Mouse (Mus musculus): Measurements from ENCODE around the gene 5031439G07Rik. TPM values are rescaled to one million over a fixed set of nuclear protein-coding genes. Genes with fewer than 3 reads are reported as not detected.
"Not testable (repeated sequence)": the region's sequence is repeated elsewhere in the genome, so short reads cannot be mapped to it uniquely, and the experiment has no call there.

The 5031439G07Rik gene
- 20.9 and 21.8 TPM in 2 replicates for polyA plus RNA-seq (2014; fragmentation: Nextera tagmentation; extraction: Ambion mirVana)

- Histone ChIP-seq H3K36me3 (ENCODE audit: control insufficient read depth, insufficient read depth, low read length) (no peaks in the 10 kb centered on the region), H3K4me1 (ENCODE audit: control insufficient read depth, insufficient read depth, low read length) (peaks cover 23% of the 10 kb centered on the region), H3K27ac (ENCODE audit: low read depth, low read length) (peak within 1 kb of the TSS; percentile 78), H3K9ac (replicated peaks; ENCODE audit: low read depth, low read length) (peak within 1 kb of the TSS; percentile 97), H3K4me2 (ENCODE audit: low read depth, low read length) (peak within 1 kb of the TSS; percentile 84), H3K27me3 (ENCODE audit: control insufficient read depth, insufficient read depth, low read length) (no peaks in the 10 kb centered on the region), H3K4me3 (ENCODE audit: low read depth, low read length) (peak within 1 kb of the TSS; percentile 83), H3K9me3 (ENCODE audit: control insufficient read depth, low read length) (no peaks in the 10 kb centered on the region)
- 2% methylated on average over 55 of the region's 59 CpGs for WGBS
- peak; percentile 94 for ATAC-seq (ENCODE audit: low read depth)
Observed at GRCm38 (mm10) chr15:84987874-84988825, at the start of gene 5031439G07Rik. Gene 5031439G07Rik, minus strand, starts transcription at chr15:84988551.

GRCm38 (mm10) chr15:85037343-85037690, 49.0 kb upstream of the 5031439G07Rik start:
- H3K4me1 ChIP-seq (ENCODE audit: control insufficient read depth, insufficient read depth, low read length) = peaks cover 16% of the 10 kb centered on the region
- no peaks in the 10 kb centered on the region for H3K9me3 ChIP-seq (ENCODE audit: control insufficient read depth, low read length)
- no peak for ATAC-seq (ENCODE audit: low read depth)
- H3K36me3 ChIP-seq (ENCODE audit: control insufficient read depth, insufficient read depth, low read length) = no peaks in the 10 kb centered on the region
- no peak overlapping the region for H3K27ac ChIP-seq (ENCODE audit: low read depth, low read length)
- H3K4me2 ChIP-seq (ENCODE audit: low read depth, low read length) = peak overlapping the region; percentile 72
- H3K9ac ChIP-seq (replicated peaks; ENCODE audit: low read depth, low read length) = peak overlapping the region; percentile 74
- WGBS = 2% methylated on average over 8 of the region's 8 CpGs
- H3K4me3 ChIP-seq (ENCODE audit: low read depth, low read length) = peak overlapping the region; percentile 76
- H3K27me3 ChIP-seq (ENCODE audit: control insufficient read depth, insufficient read depth, low read length) = no peaks in the 10 kb centered on the region

GRCm38 (mm10) chr15:85036566-85037342, 48.4 kb upstream of the 5031439G07Rik start:
- H3K36me3 ChIP-seq (ENCODE audit: control insufficient read depth, insufficient read depth, low read length) = no peaks in the 10 kb centered on the region
- H3K4me3 ChIP-seq (ENCODE audit: low read depth, low read length) = peak overlapping the region; percentile 76
- ATAC-seq (ENCODE audit: low read depth) = peak; percentile 92
- 0 out of 2 replicates have a peak overlapping the region, but pooled peaks have one; percentile 2 for H3K27ac ChIP-seq (ENCODE audit: low read depth, low read length)
- no peaks in the 10 kb centered on the region for H3K27me3 ChIP-seq (ENCODE audit: control insufficient read depth, insufficient read depth, low read length)
- H3K9me3 ChIP-seq (ENCODE audit: control insufficient read depth, low read length) = no peaks in the 10 kb centered on the region
- under 1% methylated on average over 55 of the region's 75 CpGs for WGBS
- peak overlapping the region; percentile 72 for H3K4me2 ChIP-seq (ENCODE audit: low read depth, low read length)
- peaks cover 10% of the 10 kb centered on the region for H3K4me1 ChIP-seq (ENCODE audit: control insufficient read depth, insufficient read depth, low read length)
- H3K9ac ChIP-seq (replicated peaks; ENCODE audit: low read depth, low read length) = peak overlapping the region; percentile 74

DNA sequence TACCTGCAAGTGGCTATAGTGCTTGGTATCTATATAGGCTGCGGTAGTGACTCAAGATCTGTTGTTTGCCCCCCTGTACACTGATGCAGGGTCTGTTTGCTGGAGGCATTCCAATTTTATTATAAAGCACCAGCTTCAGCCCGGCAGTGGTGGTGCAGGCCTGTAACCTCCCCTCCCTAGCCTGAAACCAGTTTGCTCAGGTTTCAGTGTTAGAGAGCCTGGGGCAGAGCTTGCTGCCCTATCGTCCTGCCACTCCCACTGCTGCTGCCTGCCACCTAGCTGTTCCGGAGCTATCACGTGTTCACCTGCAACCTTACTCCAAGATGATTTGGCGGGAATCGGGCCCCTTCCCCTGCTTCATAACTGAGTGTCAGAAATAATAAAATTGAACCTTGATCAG, 45.6 kb upstream of the 5031439G07Rik start:
- H3K27ac ChIP-seq (ENCODE audit: low read depth, low read length); H3K9ac ChIP-seq (replicated peaks; ENCODE audit: low read depth, low read length); H3K36me3 ChIP-seq (ENCODE audit: control insufficient read depth, insufficient read depth, low read length); H3K9me3 ChIP-seq (ENCODE audit: control insufficient read depth, low read length); H3K4me2 ChIP-seq (ENCODE audit: low read depth, low read length); ATAC-seq (ENCODE audit: low read depth); H3K4me3 ChIP-seq (ENCODE audit: low read depth, low read length); H3K4me1 ChIP-seq (ENCODE audit: control insufficient read depth, insufficient read depth, low read length); H3K27me3 ChIP-seq (ENCODE audit: control insufficient read depth, insufficient read depth, low read length): not testable (repeated sequence)
- WGBS = 55% methylated on average over 7 of the region's 7 CpGs

- no peak overlapping the region for H3K27ac ChIP-seq (ENCODE audit: low read depth, low read length)
- no peaks in the 10 kb centered on the region for H3K9me3 ChIP-seq (ENCODE audit: control insufficient read depth, low read length)
- H3K4me3 ChIP-seq (ENCODE audit: low read depth, low read length) = no peak overlapping the region
- H3K36me3 ChIP-seq (ENCODE audit: control insufficient read depth, insufficient read depth, low read length) = no peaks in the 10 kb centered on the region
- no peak overlapping the region for H3K9ac ChIP-seq (replicated peaks; ENCODE audit: low read depth, low read length)
- no peak for ATAC-seq (ENCODE audit: low read depth)
- H3K4me2 ChIP-seq (ENCODE audit: low read depth, low read length) = no peak overlapping the region
- no peaks in the 10 kb centered on the region for H3K27me3 ChIP-seq (ENCODE audit: control insufficient read depth, insufficient read depth, low read length)
- 0 out of 2 replicates have a peak, but pooled peaks cover 3% of the 10 kb centered on the region for H3K4me1 ChIP-seq (ENCODE audit: control insufficient read depth, insufficient read depth, low read length)
- WGBS = 49% methylated on average over 3 of the region's 3 CpGs
Observed at GRCm38 (mm10) chr15:85031866-85032265, 43.5 kb upstream of the 5031439G07Rik start.

DNA sequence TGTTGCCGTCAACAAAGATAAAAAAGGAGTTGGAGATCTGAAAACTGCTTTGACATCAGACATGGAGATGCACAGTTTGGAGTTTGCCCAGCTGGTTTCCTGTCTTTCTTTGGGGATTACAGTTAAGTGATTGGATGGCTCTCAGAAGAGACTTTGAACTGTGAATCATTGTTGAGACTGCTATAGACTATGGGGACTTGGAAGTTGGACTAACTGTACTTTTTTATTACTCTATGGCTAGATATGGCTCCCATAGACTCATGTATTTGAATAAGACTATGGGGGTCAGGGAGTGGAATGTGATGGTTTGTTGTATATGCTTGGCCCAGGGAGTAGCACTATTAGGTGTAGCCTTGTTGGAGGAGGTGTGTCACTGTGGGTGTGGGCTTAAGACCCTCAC, 42.3 kb upstream of the 5031439G07Rik start:
- H3K27ac ChIP-seq (ENCODE audit: low read depth, low read length); H3K36me3 ChIP-seq (ENCODE audit: control insufficient read depth, insufficient read depth, low read length); H3K9me3 ChIP-seq (ENCODE audit: control insufficient read depth, low read length); ATAC-seq (ENCODE audit: low read depth); H3K4me2 ChIP-seq (ENCODE audit: low read depth, low read length); H3K4me3 ChIP-seq (ENCODE audit: low read depth, low read length); H3K4me1 ChIP-seq (ENCODE audit: control insufficient read depth, insufficient read depth, low read length); H3K27me3 ChIP-seq (ENCODE audit: control insufficient read depth, insufficient read depth, low read length); H3K9ac ChIP-seq (replicated peaks; ENCODE audit: low read depth, low read length): not testable (repeated sequence)
- 88% methylated on average over 1 of the region's 1 CpGs for WGBS

- ATAC-seq (ENCODE audit: low read depth); H3K4me3 ChIP-seq (ENCODE audit: low read depth, low read length); H3K4me1 ChIP-seq (ENCODE audit: control insufficient read depth, insufficient read depth, low read length); H3K4me2 ChIP-seq (ENCODE audit: low read depth, low read length); H3K27me3 ChIP-seq (ENCODE audit: control insufficient read depth, insufficient read depth, low read length); H3K27ac ChIP-seq (ENCODE audit: low read depth, low read length); H3K9ac ChIP-seq (replicated peaks; ENCODE audit: low read depth, low read length); H3K36me3 ChIP-seq (ENCODE audit: control insufficient read depth, insufficient read depth, low read length); H3K9me3 ChIP-seq (ENCODE audit: control insufficient read depth, low read length): not testable (repeated sequence)
- WGBS = 50% methylated on average over 1 of the region's 1 CpGs
Observed at GRCm38 (mm10) chr15:85028648-85029047, 40.3 kb upstream of the 5031439G07Rik start, which contains the start of gene Fam118a. Gene Fam118a, plus strand, starts transcription at chr15:85028948.

DNA sequence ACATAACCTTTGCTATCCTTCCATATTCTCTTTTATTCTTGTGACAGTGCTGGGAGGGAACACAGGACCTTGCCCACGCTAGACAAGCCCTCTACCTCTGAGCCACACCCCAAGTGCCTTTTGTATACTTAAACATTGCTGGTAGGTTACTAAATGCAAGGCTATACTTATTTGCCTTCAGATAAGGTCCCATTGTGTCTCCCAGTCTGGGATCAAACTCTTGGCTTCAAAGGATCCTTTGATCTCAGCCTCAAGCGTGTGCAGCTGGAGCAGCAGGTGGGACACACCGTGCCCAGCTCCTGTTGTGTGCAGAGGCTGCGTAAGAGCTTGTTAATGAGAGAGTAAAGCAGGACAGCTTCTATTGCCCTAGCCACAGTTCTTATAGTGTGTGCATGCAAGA, 39.4 kb upstream of the 5031439G07Rik start:
- Histone ChIP-seq H3K4me3 (ENCODE audit: low read depth, low read length) (no peak overlapping the region), H3K4me1 (ENCODE audit: control insufficient read depth, insufficient read depth, low read length) (no peaks in the 10 kb centered on the region), H3K9me3 (ENCODE audit: control insufficient read depth, low read length) (no peaks in the 10 kb centered on the region), H3K36me3 (ENCODE audit: control insufficient read depth, insufficient read depth, low read length) (no peaks in the 10 kb centered on the region), H3K4me2 (ENCODE audit: low read depth, low read length) (no peak overlapping the region), H3K27me3 (ENCODE audit: control insufficient read depth, insufficient read depth, low read length) (no peaks in the 10 kb centered on the region), H3K9ac (replicated peaks; ENCODE audit: low read depth, low read length) (no peak overlapping the region), H3K27ac (ENCODE audit: low read depth, low read length) (no peak overlapping the region)
- WGBS = 29% methylated on average over 4 of the region's 4 CpGs
- ATAC-seq (ENCODE audit: low read depth) = no peak

DNA sequence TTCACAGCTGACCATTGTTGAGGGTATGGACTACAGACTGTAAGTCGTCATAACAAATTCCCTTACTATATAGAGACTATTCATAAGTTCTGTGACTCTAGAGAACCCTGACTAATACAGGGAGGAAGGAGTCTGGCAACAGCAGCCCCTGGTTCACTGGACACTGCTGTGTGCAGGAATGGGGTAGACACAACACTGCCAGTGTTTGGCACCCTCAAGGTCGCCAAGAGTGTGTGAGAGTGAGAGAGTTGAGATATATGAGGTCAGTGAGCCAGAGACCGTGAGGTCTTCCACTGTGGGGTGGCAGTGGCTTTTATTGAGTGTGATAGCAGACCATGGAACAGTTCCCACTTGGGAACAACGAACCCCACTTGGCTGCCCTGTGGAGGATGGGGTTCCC, 37.8 kb upstream of the 5031439G07Rik start:
- no peaks in the 10 kb centered on the region for H3K36me3 ChIP-seq (ENCODE audit: control insufficient read depth, insufficient read depth, low read length)
- no peaks in the 10 kb centered on the region for H3K9me3 ChIP-seq (ENCODE audit: control insufficient read depth, low read length)
- H3K27ac ChIP-seq (ENCODE audit: low read depth, low read length) = no peak overlapping the region
- H3K4me1 ChIP-seq (ENCODE audit: control insufficient read depth, insufficient read depth, low read length) = no peaks in the 10 kb centered on the region
- 84% methylated on average over 4 of the region's 4 CpGs for WGBS
- no peak for ATAC-seq (ENCODE audit: low read depth)
- no peak overlapping the region for H3K4me2 ChIP-seq (ENCODE audit: low read depth, low read length)
- no peak overlapping the region for H3K9ac ChIP-seq (replicated peaks; ENCODE audit: low read depth, low read length)
- no peaks in the 10 kb centered on the region for H3K27me3 ChIP-seq (ENCODE audit: control insufficient read depth, insufficient read depth, low read length)
- no peak overlapping the region for H3K4me3 ChIP-seq (ENCODE audit: low read depth, low read length)

Data from neural tube, embryonic 14.5 days (tissue).